Mouse (Mus musculus) intestine, embryonic 14.5 days (tissue): ENCODE results near the gene Ptpn13. TPM values are rescaled to one million over a fixed set of nuclear protein-coding genes. Genes with fewer than 3 reads are reported as not detected.

Experiments
- ATAC-seq: fragments of 200-750 bp; cut with Nextera tagmentation; replicated peaks from 2 replicates; pipeline ENCODE4 v1.8.0; 2017; ENCODE audit warnings: low read depth, moderate number of reproducible peaks, moderate TSS enrichment, moderate library complexity; ENCODE audit not compliant: low FRiP score, low TSS enrichment
- DNase-seq: peaks from one replicate; pipeline ENCODE4 v3.0.0-alpha.2; 2018; ENCODE audit warnings: low spot score
- H3K27ac ChIP-seq: fragments of 300-500 bp; sonication (generic); 2 replicates; pipeline ENCODE4 v1.5.1; 2014; ENCODE audit warnings: low read depth, mild to moderate bottlenecking, control low read depth
- H3K27me3 ChIP-seq: fragments of 300-500 bp; sonication (generic); replicated peaks from 2 replicates; pipeline ENCODE4 v1.6.1; 2014; ENCODE audit warnings: low read length, control low read depth; ENCODE audit not compliant: control insufficient read depth, insufficient read depth
- H3K36me3 ChIP-seq: fragments of 300-500 bp; sonication (generic); 2 replicates; pipeline ENCODE4 v1.6.1; 2014; ENCODE audit warnings: low read length, control low read depth; ENCODE audit not compliant: control insufficient read depth, insufficient read depth
- H3K4me1 ChIP-seq: fragments of 300-500 bp; sonication (generic); replicated peaks from 2 replicates; pipeline ENCODE4 v1.6.1; 2014; ENCODE audit warnings: low read length, control low read depth, mixed read lengths; ENCODE audit not compliant: control insufficient read depth, insufficient read depth
- H3K4me2 ChIP-seq: fragments of 300-500 bp; sonication (generic); 2 replicates; pipeline ENCODE4 v1.6.1; 2014; ENCODE audit warnings: low read length
- H3K4me3 ChIP-seq: fragments of 300-500 bp; sonication (generic); 2 replicates; pipeline ENCODE4 v1.5.1; 2014; ENCODE audit warnings: low read depth, low read length, control low read depth, mixed read lengths
- H3K9ac ChIP-seq: fragments of 300-500 bp; sonication (generic); 2 replicates; pipeline ENCODE4 v1.6.1; 2014; ENCODE audit warnings: mild to moderate bottlenecking, low read length
- H3K9me3 ChIP-seq: fragments of 300-500 bp; sonication (generic); 2 replicates; pipeline ENCODE4 v1.6.1; 2016; ENCODE audit warnings: low read length, control low read depth; ENCODE audit not compliant: control insufficient read depth
- WGBS: fragments of 180-500 bp; shearing (Covaris S2); extraction: QIAGEN DNeasy Blood & Tissue Kit; methylation state at CpG from one replicate; pipeline ENCODE4 v1.1.7; 2014; 5-methylcytosine and 5-hydroxymethylcytosine counted together
- polyA plus RNA-seq: library from polyadenylated mRNA; unstranded; fragments of >200 nt; fragmentation: Nextera tagmentation; extraction: Ambion mirVana; gene quantifications from 2 replicates; pipeline ENCODE4 v1.2.1, GENCODE M21; 2014

Ptpn13 gene
- polyA plus RNA-seq, 1 experiment from 2014 or later = 10.1 TPM

- no peak overlapping the region for H3K27ac ChIP-seq
- no peaks in the 10 kb centered on the region; the same call in 1 of the 2 replicates for H3K4me1 ChIP-seq
- H3K4me3 ChIP-seq = no peak overlapping the region
- H3K36me3 ChIP-seq = no peaks in the 10 kb centered on the region
- ATAC-seq (no peak), DNase-seq (no peak)
- H3K9ac ChIP-seq = no peak overlapping the region
- 86% methylated on average over 6 of the region's 6 CpGs for WGBS
- H3K27me3 ChIP-seq = no peaks in the 10 kb centered on the region
- no peak overlapping the region for H3K4me2 ChIP-seq
- H3K9me3 ChIP-seq = no peaks in the 10 kb centered on the region
These were observed 203.5 kb downstream of the Ptpn13 start for GRCm38 (mm10) chr5:103628499-103628898.

DNA sequence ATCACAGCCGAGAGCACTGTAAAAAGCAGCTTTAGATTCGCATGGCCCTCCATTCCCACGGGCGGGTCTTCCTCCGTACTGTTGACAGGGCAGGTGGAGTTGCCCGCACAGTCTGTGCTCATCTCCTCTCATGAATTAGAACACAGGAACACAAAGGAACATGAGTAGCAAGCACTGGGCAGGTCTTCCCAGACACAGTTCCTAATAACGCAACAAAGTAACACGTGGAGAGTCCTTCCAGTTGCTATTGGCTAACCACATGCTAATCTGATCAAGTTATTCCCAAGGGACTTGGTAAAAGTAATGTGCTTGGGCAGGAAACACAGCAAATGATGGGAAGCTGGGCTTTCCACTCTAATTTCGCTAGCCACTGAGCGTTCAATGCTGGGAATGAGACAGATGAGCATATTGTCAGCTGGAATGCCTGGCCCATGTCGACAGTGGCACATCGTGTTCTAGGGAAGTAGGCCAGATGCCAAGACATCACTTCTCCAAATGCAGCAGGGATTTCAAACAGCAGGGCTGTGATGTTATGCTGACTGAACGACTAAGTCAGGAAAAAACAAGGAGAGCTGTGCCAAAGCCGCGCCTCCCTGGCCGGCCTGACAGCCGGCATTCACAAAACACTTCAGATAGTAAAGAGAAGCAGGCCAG lies 204.2 kb downstream of the Ptpn13 start, which contains the start of gene Slc10a6:
TSS of gene Slc10a6 (minus strand) at position 293 of the 654 bp plus-strand sequence.
- peak; percentile 64; the same call in 1 of the 2 replicates for ATAC-seq
- H3K36me3 ChIP-seq = no peaks in the 10 kb centered on the region
- no peaks in the 10 kb centered on the region for H3K27me3 ChIP-seq
- no peak within 1 kb of the TSS for H3K9ac ChIP-seq
- H3K9me3 ChIP-seq = no peaks in the 10 kb centered on the region
- H3K4me1 ChIP-seq = no peaks in the 10 kb centered on the region; the same call in 1 of the 2 replicates
- peak; percentile 73 for DNase-seq
- WGBS = 47% methylated on average over 17 of the region's 17 CpGs
- no peak within 1 kb of the TSS for H3K4me2 ChIP-seq
- H3K4me3 ChIP-seq = no peak within 1 kb of the TSS
- peak within 1 kb of the TSS; percentile 33; the same call in 1 of the 2 replicates for H3K27ac ChIP-seq

DNA sequence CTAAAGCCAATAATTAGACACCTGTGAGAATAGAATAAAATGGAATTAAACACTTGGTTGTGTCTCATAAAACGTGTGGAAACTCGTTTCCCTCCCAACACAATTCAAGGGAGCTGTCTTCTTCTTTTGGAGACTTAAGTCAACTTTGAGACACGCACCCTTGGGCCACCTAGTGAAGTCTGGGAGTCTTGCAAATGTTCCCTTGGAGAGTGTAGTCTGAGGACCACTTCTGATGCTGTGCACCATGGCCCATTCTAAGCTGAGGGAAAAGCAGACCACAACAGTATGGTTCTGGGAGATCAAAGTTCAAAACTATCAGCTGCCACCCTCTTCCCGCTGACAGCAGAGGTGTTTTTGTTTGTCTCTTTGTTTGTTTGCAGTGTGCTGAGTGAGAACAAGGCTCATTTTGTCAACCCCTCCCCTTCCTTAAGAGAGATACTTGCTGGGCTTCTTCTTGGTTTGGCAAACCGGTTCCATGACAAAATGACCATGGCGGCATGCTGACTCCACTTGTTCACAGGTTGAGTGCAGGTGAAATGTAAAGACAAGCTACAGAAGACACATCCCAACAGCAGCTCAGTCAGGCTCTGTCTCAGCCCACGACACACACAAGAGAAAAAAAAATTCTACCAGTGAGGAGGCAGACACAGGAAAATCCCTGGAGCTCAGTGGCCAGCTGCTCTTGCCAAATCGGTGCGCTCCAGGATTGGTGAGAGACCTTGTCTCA lies 205.0 kb downstream of the Ptpn13 start:
- no peaks in the 10 kb centered on the region for H3K36me3 ChIP-seq
- WGBS = 61% methylated on average over 9 of the region's 9 CpGs
- H3K4me2 ChIP-seq = no peak overlapping the region
- DNase-seq (no peak), ATAC-seq (no peak; the same call in 1 of the 2 replicates)
- H3K27me3 ChIP-seq = no peaks in the 10 kb centered on the region
- H3K27ac ChIP-seq = 0 out of 2 replicates have a peak overlapping the region, but pooled peaks have one; percentile 33
- H3K9ac ChIP-seq = no peak overlapping the region
- H3K4me3 ChIP-seq = no peak overlapping the region
- no peaks in the 10 kb centered on the region for H3K9me3 ChIP-seq
- no peaks in the 10 kb centered on the region; the same call in 1 of the 2 replicates for H3K4me1 ChIP-seq

DNA sequence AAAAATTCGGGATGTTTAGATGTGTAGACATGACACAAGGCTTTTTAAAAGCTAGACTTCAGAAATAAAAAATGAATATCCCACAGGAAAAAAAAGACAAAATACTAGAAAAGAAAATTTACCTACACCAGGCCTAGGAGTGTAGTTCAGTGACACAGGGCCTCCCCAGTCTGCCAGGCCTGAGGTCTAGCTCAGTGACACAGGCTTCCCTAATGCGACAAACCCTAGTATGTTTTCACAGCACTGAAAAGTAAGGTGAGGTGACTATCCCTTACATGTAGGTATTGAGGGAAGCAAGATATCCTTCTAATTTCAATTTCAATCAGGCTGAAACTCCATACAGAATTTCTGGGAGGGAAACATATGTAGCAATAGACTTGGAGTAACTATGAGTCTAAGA lies 212.2 kb downstream of the Ptpn13 start:
- WGBS = 87% methylated on average over 2 of the region's 2 CpGs
- Histone ChIP-seq H3K27ac (no peak overlapping the region), H3K27me3 (no peaks in the 10 kb centered on the region), H3K4me3 (no peak overlapping the region), H3K9me3 (no peaks in the 10 kb centered on the region), H3K4me2 (no peak overlapping the region), H3K4me1 (no peaks in the 10 kb centered on the region), H3K36me3 (no peaks in the 10 kb centered on the region), H3K9ac (no peak overlapping the region)
- ATAC-seq (no peak), DNase-seq (no peak)

DNA sequence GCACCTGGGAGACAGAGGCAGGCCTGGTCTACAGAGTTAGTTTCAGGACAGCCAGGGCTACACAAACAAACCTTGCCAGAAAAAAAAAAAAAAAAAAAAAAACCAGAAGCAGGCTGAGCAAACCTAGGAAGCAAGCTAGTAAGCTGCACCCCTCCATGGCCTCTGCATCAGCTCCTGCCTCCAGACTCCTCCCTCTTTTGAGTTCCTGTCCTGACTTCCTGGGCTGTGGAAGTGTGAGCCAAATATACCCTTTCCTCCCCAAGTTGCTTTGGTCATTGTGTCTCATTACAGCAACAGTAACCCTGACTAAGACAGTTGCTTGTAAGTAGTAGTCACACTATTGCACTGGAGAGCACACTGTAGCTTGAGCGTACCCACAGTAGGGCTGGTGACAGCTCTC lies 219.2 kb downstream of the Ptpn13 start:
- no peak for ATAC-seq
- WGBS = 91% methylated on average over 1 of the region's 1 CpGs
- no peak overlapping the region for H3K4me2 ChIP-seq

DNA sequence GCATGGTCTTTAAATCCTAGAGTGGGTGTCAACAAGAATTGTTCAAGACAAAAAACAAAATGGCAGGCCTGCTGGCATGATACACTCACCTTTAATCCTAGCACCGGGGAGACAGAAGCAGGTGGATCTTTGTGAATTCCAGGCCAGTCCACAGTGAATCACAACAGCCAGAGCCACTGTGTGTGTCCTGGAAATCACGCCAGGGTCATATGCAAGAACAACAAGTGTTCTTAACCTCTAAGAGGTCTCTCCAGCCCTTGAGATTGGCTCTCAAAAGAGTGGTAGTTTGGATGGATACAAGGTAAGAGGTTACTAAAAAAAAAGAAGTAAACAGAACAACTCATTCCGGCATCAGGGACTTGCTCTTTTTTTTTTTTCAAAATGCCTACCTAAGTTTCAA lies 222.3 kb downstream of the Ptpn13 start:
- Histone ChIP-seq H3K4me2 (no peak overlapping the region), H3K27ac (no peak overlapping the region), H3K36me3 (no peaks in the 10 kb centered on the region), H3K4me1 (0 out of 2 replicates have a peak, but pooled peaks cover 3% of the 10 kb centered on the region), H3K4me3 (no peak overlapping the region), H3K9ac (no peak overlapping the region), H3K27me3 (no peaks in the 10 kb centered on the region), H3K9me3 (no peaks in the 10 kb centered on the region)
- DNase-seq (no peak), ATAC-seq (no peak)
- 85% methylated on average over 3 of the region's 3 CpGs for WGBS

More for the DNA sequence above, 219.2 kb downstream of the Ptpn13 start:
- Histone ChIP-seq H3K27ac (no peak overlapping the region), H3K4me1 (0 out of 2 replicates have a peak, but pooled peaks cover 3% of the 10 kb centered on the region), H3K9ac (no peak overlapping the region), H3K9me3 (no peaks in the 10 kb centered on the region), H3K36me3 (no peaks in the 10 kb centered on the region), H3K27me3 (no peaks in the 10 kb centered on the region), H3K4me3 (no peak overlapping the region)
- no peak for DNase-seq

Other genes starting within 250 kb of the Ptpn13 start
- gene Mapk10, start 213.9 kb upstream of the Ptpn13 start, polyA plus RNA-seq = 8.8 and 9.6 TPM in 2 replicates
- gene Slc10a6, start 204.2 kb downstream of the Ptpn13 start, polyA plus RNA-seq = 0.38 and 0.95 TPM in 2 replicates
- gene 1700016H13Rik, start 230.8 kb downstream of the Ptpn13 start, polyA plus RNA-seq = 0.28 and 0.49 TPM in 2 replicates